Mouse (Mus musculus): ENCODE measurements around the gene Gm49387. TPM values are rescaled to one million over a fixed set of nuclear protein-coding genes. Genes with fewer than 3 reads are reported as not detected.

Gm49387 gene
- polyA plus RNA-seq, 1 experiment: not detected

GRCm38 (mm10) chr14:31663376-31664099, 22.9 kb upstream of the Gm49387 start:
- Histone ChIP-seq H3K9ac (ENCODE audit: low read depth, poor library complexity, severe bottlenecking) (no peak overlapping the region), H3K27me3 (ENCODE audit: control insufficient read depth, insufficient read depth, low read length, poor library complexity, severe bottlenecking) (no peaks in the 10 kb centered on the region), H3K4me3 (ENCODE audit: low read depth, low read length) (no peak overlapping the region), H3K36me3 (ENCODE audit: control insufficient read depth, insufficient read depth, low read length, poor library complexity, severe bottlenecking) (no peaks in the 10 kb centered on the region), H3K9me3 (replicated peaks; ENCODE audit: control insufficient read depth, insufficient read depth, low read length, poor library complexity, severe bottlenecking) (no peaks in the 10 kb centered on the region), H3K4me1 (ENCODE audit: control insufficient read depth, insufficient read depth, low read length) (no peaks in the 10 kb centered on the region), H3K27ac (ENCODE audit: insufficient read depth, low read length) (no peak overlapping the region)
- TF ChIP-seq POLR2A (IDR thresholded peaks at IDR 0.05; ENCODE audit: insufficient read depth, low read length) (no peak), EP300 (IDR thresholded peaks at IDR 0.05; ENCODE audit: insufficient read depth, low read depth, low read length) (no peak), CTCF (IDR thresholded peaks at IDR 0.05; ENCODE audit: low read depth, low read length) (no peak)

DNA sequence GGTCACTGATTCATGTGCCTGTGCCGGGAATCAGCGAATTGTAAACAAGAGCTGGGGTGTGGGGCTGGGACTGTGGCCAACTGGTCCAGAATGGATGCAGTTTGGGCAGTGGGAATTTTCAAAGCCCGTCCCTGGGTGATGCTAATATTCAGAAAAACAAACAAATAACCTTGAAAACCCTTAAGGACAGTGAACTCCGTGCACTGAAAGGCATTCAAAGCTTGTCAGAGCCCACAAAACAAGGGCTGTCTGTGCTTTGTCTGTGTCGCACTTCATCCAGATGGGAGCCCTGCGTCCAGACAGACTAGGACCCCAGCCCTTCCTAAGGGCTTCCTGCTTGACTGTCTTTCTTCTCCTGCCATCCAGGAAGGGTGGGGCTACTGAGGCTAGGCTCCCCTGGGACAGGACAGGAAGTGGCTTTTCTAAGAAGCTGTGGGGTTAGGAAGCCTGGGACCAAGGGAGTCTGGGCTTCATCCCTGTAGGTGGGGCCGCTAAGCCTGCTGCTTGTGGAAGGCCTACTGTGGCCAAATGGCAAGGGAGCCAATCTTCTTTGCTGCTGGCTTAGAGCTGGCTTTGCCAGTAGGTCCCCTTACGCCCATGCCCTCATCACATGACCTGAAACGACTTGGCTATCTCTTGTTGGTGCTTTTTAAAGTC, 22.0 kb upstream of the Gm49387 start:
- no peaks in the 10 kb centered on the region for H3K9me3 ChIP-seq (replicated peaks; ENCODE audit: control insufficient read depth, insufficient read depth, low read length, poor library complexity, severe bottlenecking)
- no peaks in the 10 kb centered on the region for H3K27me3 ChIP-seq (ENCODE audit: control insufficient read depth, insufficient read depth, low read length, poor library complexity, severe bottlenecking)
- H3K27ac ChIP-seq (ENCODE audit: insufficient read depth, low read length): peak overlapping the region; percentile 7; the same call in 1 of the 2 replicates
- H3K9ac ChIP-seq (ENCODE audit: low read depth, poor library complexity, severe bottlenecking): no peak overlapping the region
- TF ChIP-seq EP300 (IDR thresholded peaks at IDR 0.05; ENCODE audit: insufficient read depth, low read depth, low read length) (no peak), CTCF (IDR thresholded peaks at IDR 0.05; ENCODE audit: low read depth, low read length) (no peak), POLR2A (IDR thresholded peaks at IDR 0.05; ENCODE audit: insufficient read depth, low read length) (no peak)
- no peaks in the 10 kb centered on the region for H3K36me3 ChIP-seq (ENCODE audit: control insufficient read depth, insufficient read depth, low read length, poor library complexity, severe bottlenecking)
- no peaks in the 10 kb centered on the region for H3K4me1 ChIP-seq (ENCODE audit: control insufficient read depth, insufficient read depth, low read length)
- H3K4me3 ChIP-seq (ENCODE audit: low read depth, low read length): peak overlapping the region; percentile 49

- no peaks in the 10 kb centered on the region for H3K4me1 ChIP-seq (ENCODE audit: control insufficient read depth, insufficient read depth, low read length)
- H3K9me3 ChIP-seq (replicated peaks; ENCODE audit: control insufficient read depth, insufficient read depth, low read length, poor library complexity, severe bottlenecking): no peaks in the 10 kb centered on the region
- H3K9ac ChIP-seq (ENCODE audit: low read depth, poor library complexity, severe bottlenecking): peak overlapping the region; percentile 52
- H3K27me3 ChIP-seq (ENCODE audit: control insufficient read depth, insufficient read depth, low read length, poor library complexity, severe bottlenecking): no peaks in the 10 kb centered on the region
- no peaks in the 10 kb centered on the region for H3K36me3 ChIP-seq (ENCODE audit: control insufficient read depth, insufficient read depth, low read length, poor library complexity, severe bottlenecking)
- no peak for TF ChIP-seq CTCF (IDR thresholded peaks at IDR 0.05; ENCODE audit: low read depth, low read length)
- TF ChIP-seq EP300 (IDR thresholded peaks at IDR 0.05; ENCODE audit: insufficient read depth, low read depth, low read length): no peak
- no peak for TF ChIP-seq POLR2A (IDR thresholded peaks at IDR 0.05; ENCODE audit: insufficient read depth, low read length)
- peak overlapping the region; percentile 49 for H3K4me3 ChIP-seq (ENCODE audit: low read depth, low read length)
- H3K27ac ChIP-seq (ENCODE audit: insufficient read depth, low read length): no peak overlapping the region
Observed at GRCm38 (mm10) chr14:31661671-31662554, 21.2 kb upstream of the Gm49387 start.

DNA sequence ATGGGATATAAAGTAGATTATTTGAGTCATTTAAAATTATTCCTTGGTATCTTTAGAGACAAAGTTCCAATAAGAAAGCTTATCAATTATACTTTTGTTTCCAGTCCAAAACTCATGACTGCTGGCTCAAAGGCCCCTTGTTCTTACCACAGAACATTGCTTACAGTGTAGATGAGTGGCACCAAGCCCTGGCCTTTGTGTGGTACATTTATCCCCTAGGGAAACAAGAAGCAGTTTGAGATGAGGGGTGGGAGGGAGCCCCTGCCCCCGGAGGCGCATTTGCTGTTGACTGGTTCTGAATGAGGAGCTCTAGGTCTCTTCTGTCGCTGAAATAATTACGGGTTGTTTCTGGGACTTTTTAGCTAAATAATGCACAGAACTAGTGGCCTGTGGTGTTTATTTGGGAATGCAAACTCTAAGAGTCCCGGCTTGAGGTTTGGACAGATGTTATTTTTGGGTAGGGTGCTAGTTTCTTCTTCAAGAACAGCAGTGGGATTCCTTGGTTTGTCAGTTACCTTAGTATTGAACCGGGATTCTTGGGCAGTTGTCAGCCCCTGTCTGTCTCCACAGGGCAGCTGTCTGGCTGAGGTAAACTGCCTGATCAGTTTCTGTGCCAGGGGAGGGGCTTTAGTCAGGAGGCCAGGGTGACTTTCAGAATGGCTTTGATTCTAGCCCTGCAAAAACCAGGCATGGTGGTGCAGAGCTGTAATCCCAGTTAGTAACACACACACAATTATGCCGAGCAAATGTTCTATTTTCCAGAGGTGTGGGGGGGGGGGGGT, 19.8 kb upstream of the Gm49387 start:
- H3K27me3 ChIP-seq (ENCODE audit: control insufficient read depth, insufficient read depth, low read length, poor library complexity, severe bottlenecking): no peaks in the 10 kb centered on the region
- no peaks in the 10 kb centered on the region for H3K36me3 ChIP-seq (ENCODE audit: control insufficient read depth, insufficient read depth, low read length, poor library complexity, severe bottlenecking)
- no peak overlapping the region for H3K4me3 ChIP-seq (ENCODE audit: low read depth, low read length)
- no peaks in the 10 kb centered on the region for H3K9me3 ChIP-seq (replicated peaks; ENCODE audit: control insufficient read depth, insufficient read depth, low read length, poor library complexity, severe bottlenecking)
- H3K27ac ChIP-seq (ENCODE audit: insufficient read depth, low read length): no peak overlapping the region
- no peak for TF ChIP-seq EP300 (IDR thresholded peaks at IDR 0.05; ENCODE audit: insufficient read depth, low read depth, low read length)
- H3K4me1 ChIP-seq (ENCODE audit: control insufficient read depth, insufficient read depth, low read length): no peaks in the 10 kb centered on the region
- H3K9ac ChIP-seq (ENCODE audit: low read depth, poor library complexity, severe bottlenecking): no peak overlapping the region

DNA sequence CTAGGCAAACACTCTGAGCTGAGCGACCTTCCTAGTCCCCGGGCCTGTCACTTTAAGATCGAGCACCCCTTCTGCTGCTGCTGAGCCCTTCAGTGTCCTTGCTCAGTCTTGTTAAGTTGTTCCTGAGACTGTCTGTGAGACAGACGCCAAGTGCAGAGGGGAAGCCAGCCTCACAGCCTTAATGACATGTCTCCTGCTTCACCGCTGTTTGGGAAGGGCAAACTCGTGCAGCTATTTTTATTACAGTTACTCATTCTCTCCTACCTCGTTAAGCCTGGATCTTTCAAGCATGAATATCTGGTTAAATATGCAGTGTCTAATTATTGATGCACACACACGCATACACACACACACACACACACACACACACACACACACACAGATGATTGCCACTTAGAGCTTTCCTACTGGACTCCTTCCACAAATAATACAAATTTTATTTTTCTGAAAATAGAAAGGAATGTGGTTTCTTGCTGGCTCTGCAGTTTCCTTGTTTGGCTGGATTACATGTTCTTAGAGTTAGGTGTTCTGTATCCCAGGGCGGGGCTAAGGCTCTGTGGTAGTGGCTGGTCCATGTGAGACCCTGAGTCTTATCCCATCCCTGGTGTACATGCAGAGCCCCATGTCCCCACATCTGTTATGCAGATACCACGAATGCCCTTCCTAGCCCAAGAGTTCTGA, 19.0 kb upstream of the Gm49387 start:
- H3K4me1 ChIP-seq (ENCODE audit: control insufficient read depth, insufficient read depth, low read length): no peaks in the 10 kb centered on the region
- H3K9ac ChIP-seq (ENCODE audit: low read depth, poor library complexity, severe bottlenecking): no peak overlapping the region
- H3K36me3 ChIP-seq (ENCODE audit: control insufficient read depth, insufficient read depth, low read length, poor library complexity, severe bottlenecking): no peaks in the 10 kb centered on the region
- no peak overlapping the region for H3K27ac ChIP-seq (ENCODE audit: insufficient read depth, low read length)
- no peak for TF ChIP-seq EP300 (IDR thresholded peaks at IDR 0.05; ENCODE audit: insufficient read depth, low read depth, low read length)
- no peak for TF ChIP-seq POLR2A (IDR thresholded peaks at IDR 0.05; ENCODE audit: insufficient read depth, low read length)
- no peak for TF ChIP-seq CTCF (IDR thresholded peaks at IDR 0.05; ENCODE audit: low read depth, low read length)
- no peak overlapping the region for H3K4me3 ChIP-seq (ENCODE audit: low read depth, low read length)
- no peaks in the 10 kb centered on the region for H3K9me3 ChIP-seq (replicated peaks; ENCODE audit: control insufficient read depth, insufficient read depth, low read length, poor library complexity, severe bottlenecking)
- H3K27me3 ChIP-seq (ENCODE audit: control insufficient read depth, insufficient read depth, low read length, poor library complexity, severe bottlenecking): no peaks in the 10 kb centered on the region
